Mouse (Mus musculus) forebrain, embryonic 11.5 days (tissue): ENCODE data around the gene Rps12. TPM values are rescaled to one million over a fixed set of nuclear protein-coding genes. Genes with fewer than 3 reads are reported as not detected.

ENCODE experiments used
- ATAC-seq: fragments of 200-750 bp; cut with Nextera tagmentation; replicated peaks from 2 replicates; pipeline ENCODE4 v1.8.0; 2017; ENCODE audit warnings: moderate TSS enrichment; ENCODE audit not compliant: low FRiP score
- DNase-seq: peaks from one replicate; pipeline ENCODE4 v3.0.0-alpha.2; 2017; ENCODE audit warnings: low spot score
- H3K27ac ChIP-seq: fragments of 300-500 bp; sonication (generic); 2 replicates; pipeline ENCODE4 v1.5.1; 2014; ENCODE audit warnings: low read depth, low read length
- H3K27me3 ChIP-seq: fragments of 300-500 bp; sonication (generic); 2 replicates; pipeline ENCODE4 v1.6.1; 2014; ENCODE audit warnings: mild to moderate bottlenecking, low read length, mixed read lengths; ENCODE audit not compliant: control insufficient read depth, insufficient read depth
- H3K36me3 ChIP-seq: fragments of 300-500 bp; sonication (generic); 2 replicates; pipeline ENCODE4 v1.6.1; 2014; ENCODE audit warnings: mild to moderate bottlenecking, low read length, moderate library complexity, mixed read lengths; ENCODE audit not compliant: control insufficient read depth, insufficient read depth
- H3K4me1 ChIP-seq: fragments of 300-500 bp; sonication (generic); replicated peaks from 2 replicates; pipeline ENCODE4 v1.6.1; 2014; ENCODE audit warnings: low read length, mixed read lengths; ENCODE audit not compliant: control insufficient read depth, insufficient read depth
- H3K4me2 ChIP-seq: fragments of 300-500 bp; sonication (generic); 2 replicates; pipeline ENCODE4 v1.6.1; 2014; ENCODE audit warnings: low read depth, mild to moderate bottlenecking, low read length, moderate library complexity, mixed read lengths; ENCODE audit not compliant: severe bottlenecking
- H3K4me3 ChIP-seq: fragments of 300-500 bp; sonication (generic); 2 replicates; pipeline ENCODE4 v1.5.1; 2014; ENCODE audit warnings: low read depth, low read length
- H3K9ac ChIP-seq: fragments of 300-500 bp; sonication (generic); 2 replicates; pipeline ENCODE4 v1.6.1; 2014; ENCODE audit warnings: low read length
- H3K9me3 ChIP-seq: fragments of 300-500 bp; sonication (generic); 2 replicates; pipeline ENCODE4 v1.6.1; 2016; ENCODE audit warnings: low read length, mixed read lengths; ENCODE audit not compliant: control insufficient read depth
- WGBS: fragments of 180-500 bp; shearing (Covaris S2); extraction: QIAGEN DNeasy Blood & Tissue Kit; methylation state at CpG from one replicate; pipeline ENCODE4 v1.1.7; 2014; 5-methylcytosine and 5-hydroxymethylcytosine counted together
- polyA plus RNA-seq: library from polyadenylated mRNA; unstranded; fragments of >200 nt; fragmentation: Nextera tagmentation; extraction: Ambion mirVana; gene quantifications from 2 replicates; pipeline ENCODE4 v1.2.1, GENCODE M21; 2014

Gene Rps12
- polyA plus RNA-seq, 1 experiment from 2014 or later, result 130 TPM

GRCm38 (mm10) chr10:23811635-23812437 is 24.8 kb upstream of the Rps12 start:
- no peak overlapping the region for H3K4me3 ChIP-seq
- H3K36me3 ChIP-seq, result no peaks in the 10 kb centered on the region
- no peak overlapping the region for H3K4me2 ChIP-seq
- no peak overlapping the region for H3K9ac ChIP-seq
- H3K27ac ChIP-seq, result no peak overlapping the region
- 81% methylated on average over 10 of the region's 12 CpGs for WGBS
- H3K27me3 ChIP-seq, result no peaks in the 10 kb centered on the region
- no peaks in the 10 kb centered on the region for H3K9me3 ChIP-seq
- ATAC-seq (no peak), DNase-seq (peak; percentile 83)
- no peaks in the 10 kb centered on the region for H3K4me1 ChIP-seq

GRCm38 (mm10) chr10:23806201-23806600 is 19.1 kb upstream of the Rps12 start:
- H3K27me3 ChIP-seq, result no peaks in the 10 kb centered on the region
- H3K9ac ChIP-seq, result no peak overlapping the region
- H3K4me3 ChIP-seq, result no peak overlapping the region
- no peak overlapping the region for H3K4me2 ChIP-seq
- H3K9me3 ChIP-seq, result no peaks in the 10 kb centered on the region
- no peak overlapping the region for H3K27ac ChIP-seq
- no peaks in the 10 kb centered on the region; the same call in 1 of the 2 replicates for H3K36me3 ChIP-seq
- no peaks in the 10 kb centered on the region for H3K4me1 ChIP-seq
- ATAC-seq, result peak; percentile 58; the same call in 1 of the 2 replicates
- 34% methylated on average over 4 of the region's 4 CpGs for WGBS
- no peak for DNase-seq

GRCm38 (mm10) chr10:23804665-23805064 is 17.6 kb upstream of the Rps12 start:
- Histone ChIP-seq H3K4me2 (no peak overlapping the region), H3K4me3 (no peak overlapping the region), H3K9me3 (no peaks in the 10 kb centered on the region), H3K27me3 (no peaks in the 10 kb centered on the region), H3K9ac (no peak overlapping the region), H3K4me1 (no peaks in the 10 kb centered on the region), H3K27ac (no peak overlapping the region), H3K36me3 (no peaks in the 10 kb centered on the region; the same call in 1 of the 2 replicates)
- DNase-seq, result no peak
- ATAC-seq, result no peak
- 64% methylated on average over 3 of the region's 3 CpGs for WGBS

DNA sequence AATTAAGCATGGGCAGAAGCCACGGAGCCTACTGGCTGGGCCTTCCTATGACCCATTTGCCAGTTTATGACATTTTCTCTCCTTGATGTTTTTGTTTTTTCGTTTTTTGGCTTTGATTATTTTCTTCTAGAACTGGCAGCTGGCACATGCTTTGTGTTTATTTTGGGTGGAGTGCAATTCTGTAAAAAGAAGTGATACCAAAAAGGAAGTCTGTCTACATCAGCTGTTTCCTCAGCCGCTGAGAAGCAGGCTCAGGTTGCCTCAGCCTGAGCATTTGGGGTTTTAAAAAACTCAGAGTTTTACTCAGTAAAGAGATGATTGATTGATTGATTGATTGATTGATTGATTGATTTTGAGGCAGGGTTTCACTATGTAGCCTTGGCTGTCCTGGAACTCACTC is 15.8 kb upstream of the Rps12 start:
- WGBS, result 74% methylated on average over 3 of the region's 3 CpGs
- ATAC-seq, result no peak
- H3K4me3 ChIP-seq, result no peak overlapping the region
- no peaks in the 10 kb centered on the region for H3K27me3 ChIP-seq
- DNase-seq, result no peak
- H3K4me1 ChIP-seq, result no peaks in the 10 kb centered on the region
- H3K27ac ChIP-seq, result no peak overlapping the region
- no peaks in the 10 kb centered on the region; the same call in 1 of the 2 replicates for H3K36me3 ChIP-seq
- H3K9ac ChIP-seq, result no peak overlapping the region
- no peak overlapping the region for H3K4me2 ChIP-seq
- H3K9me3 ChIP-seq, result no peaks in the 10 kb centered on the region

DNA sequence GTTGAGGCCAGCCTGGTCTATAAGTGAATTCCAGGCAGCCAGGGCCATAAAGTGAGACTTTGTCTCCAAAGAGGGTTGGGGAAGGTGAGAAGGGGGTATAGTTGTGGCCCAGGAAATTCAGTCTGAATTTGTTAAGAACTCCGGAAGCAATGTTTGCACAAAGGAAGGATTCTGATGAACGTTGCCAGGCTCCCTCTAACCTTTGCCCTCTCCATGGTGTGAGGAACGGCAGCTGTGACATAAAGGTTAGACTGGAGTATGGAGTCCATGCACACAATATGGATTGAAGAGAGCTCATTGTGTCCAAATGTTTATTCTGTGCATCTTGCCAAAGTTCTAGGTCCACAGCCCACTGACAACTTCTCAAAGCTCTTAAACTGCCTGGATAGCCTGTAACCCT is 12.9 kb upstream of the Rps12 start:
- Histone ChIP-seq H3K9me3 (no peaks in the 10 kb centered on the region), H3K27me3 (no peaks in the 10 kb centered on the region), H3K27ac (no peak overlapping the region), H3K4me1 (0 out of 2 replicates have a peak, but pooled peaks cover 2% of the 10 kb centered on the region), H3K4me3 (no peak overlapping the region), H3K9ac (no peak overlapping the region), H3K36me3 (no peaks in the 10 kb centered on the region; the same call in 1 of the 2 replicates), H3K4me2 (no peak overlapping the region)
- ATAC-seq (no peak), DNase-seq (no peak)
- WGBS, result 37% methylated on average over 3 of the region's 3 CpGs

DNA sequence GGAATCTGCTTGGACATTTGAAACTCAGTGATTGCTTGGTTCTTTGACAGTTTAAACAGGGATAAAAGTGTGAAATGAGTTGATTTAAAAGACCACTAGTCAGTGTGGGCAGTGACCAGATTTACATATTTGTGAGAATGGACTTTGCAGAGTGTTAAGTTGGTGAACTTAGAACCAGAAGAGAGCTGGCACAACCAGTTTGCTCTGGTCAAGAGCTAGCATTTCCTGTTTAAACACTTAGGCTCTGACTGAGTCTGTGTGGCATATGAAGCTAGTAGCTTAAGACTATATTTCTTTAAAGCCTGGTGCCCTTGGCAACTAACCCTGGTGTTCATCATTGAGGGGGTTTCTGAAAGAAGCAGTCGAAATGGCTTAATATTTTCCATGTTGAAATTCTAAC is 11.1 kb upstream of the Rps12 start:
- H3K27me3 ChIP-seq, result no peaks in the 10 kb centered on the region
- no peak overlapping the region for H3K9ac ChIP-seq
- no peak for DNase-seq
- no peak for ATAC-seq
- no peak overlapping the region for H3K27ac ChIP-seq
- H3K4me2 ChIP-seq, result no peak overlapping the region
- H3K4me1 ChIP-seq, result 0 out of 2 replicates have a peak, but pooled peaks cover 2% of the 10 kb centered on the region
- 88% methylated on average over 1 of the region's 1 CpGs for WGBS
- H3K9me3 ChIP-seq, result no peaks in the 10 kb centered on the region
- H3K4me3 ChIP-seq, result no peak overlapping the region
- no peaks in the 10 kb centered on the region; the same call in 1 of the 2 replicates for H3K36me3 ChIP-seq

DNA sequence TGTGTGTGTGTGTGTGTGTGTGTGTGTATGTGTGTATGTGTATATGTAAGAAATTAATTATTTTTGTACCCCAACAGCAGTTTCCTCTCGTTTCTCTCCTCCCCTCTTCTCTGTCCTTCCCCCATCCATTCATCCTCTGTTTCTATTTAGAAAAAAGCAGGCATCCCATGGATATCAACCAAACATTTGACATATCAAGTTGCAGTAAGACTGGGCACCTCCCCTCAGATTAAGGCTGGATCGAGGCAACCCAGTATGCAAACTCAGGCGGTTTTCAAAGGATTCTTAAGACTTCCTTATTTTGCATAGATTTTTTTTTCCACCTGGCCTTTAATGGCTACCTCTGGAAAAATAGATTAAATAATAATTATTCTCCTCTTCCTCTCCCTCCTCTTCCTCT is 10.5 kb upstream of the Rps12 start:
- no peak for ATAC-seq
- Histone ChIP-seq H3K4me1 (0 out of 2 replicates have a peak, but pooled peaks cover 2% of the 10 kb centered on the region), H3K27ac (no peak overlapping the region), H3K4me2 (peak overlapping the region; percentile 75; the same call in 1 of the 2 replicates), H3K4me3 (peak overlapping the region; percentile 64), H3K27me3 (no peaks in the 10 kb centered on the region), H3K9ac (peak overlapping the region; percentile 89; the same call in 1 of the 2 replicates), H3K36me3 (no peaks in the 10 kb centered on the region; the same call in 1 of the 2 replicates), H3K9me3 (no peaks in the 10 kb centered on the region)
- DNase-seq, result no peak
- WGBS, result 22% methylated on average over 3 of the region's 3 CpGs

GRCm38 (mm10) chr10:23796551-23797503 is 9.8 kb upstream of the Rps12 start, which contains the start of gene Slc18b1:
Gene Slc18b1 (plus strand): TSS chr10:23796986.
- H3K36me3 ChIP-seq, result no peaks in the 10 kb centered on the region; the same call in 1 of the 2 replicates
- no peaks in the 10 kb centered on the region for H3K9me3 ChIP-seq
- peak within 1 kb of the TSS; percentile 64 for H3K4me3 ChIP-seq
- peak within 1 kb of the TSS; percentile 37; the same call in 1 of the 2 replicates for H3K27ac ChIP-seq
- H3K4me2 ChIP-seq, result peak within 1 kb of the TSS; percentile 75
- 4% methylated on average over 43 of the region's 43 CpGs for WGBS
- 0 out of 2 replicates have a peak, but pooled peaks cover 2% of the 10 kb centered on the region for H3K4me1 ChIP-seq
- no peaks in the 10 kb centered on the region for H3K27me3 ChIP-seq
- peak; percentile 65 for ATAC-seq
- H3K9ac ChIP-seq, result peak within 1 kb of the TSS; percentile 89
- DNase-seq, result peak; percentile 75
